Mouse (Mus musculus) CH12.LX (cell line): ENCODE data around the gene Selenow. TPM values are rescaled to one million over a fixed set of nuclear protein-coding genes. Genes with fewer than 3 reads are reported as not detected.
A peak's percentile ranks its signal among the peaks of the same experiment; 100 is the strongest.

ENCODE experiments used
- DNase-seq: peaks from one replicate; pipeline ENCODE4 v3.0.0-alpha.2; 2013; ENCODE audit errors: extremely low read depth
- H3K27ac ChIP-seq: 2 replicates; pipeline ENCODE4 v1.5.1; 2012; ENCODE audit warnings: low read depth, mild to moderate bottlenecking, control low read depth, moderate library complexity; ENCODE audit not compliant: insufficient read depth
- H3K27me3 ChIP-seq: replicated peaks from 2 replicates; pipeline ENCODE3; 2012; ENCODE audit warnings: inconsistent platforms
- H3K36me3 ChIP-seq, 2 experiments: replicated peaks in 1 of 2; 2 replicates each; pipeline versions ENCODE3 to v1.6.1; 2012; ENCODE audit warnings: inconsistent platforms in 1 of 2, low read length in 1 of 2, mild to moderate bottlenecking in 1 of 2, mixed read lengths in 1 of 2, moderate library complexity in 1 of 2; ENCODE audit not compliant: control insufficient read depth in 1 of 2, insufficient read depth in 1 of 2
- H3K4me1 ChIP-seq, 2 experiments: 2 replicates each; pipeline ENCODE4 v1.6.1; 2012; ENCODE audit warnings: inconsistent platforms in 1 of 2, moderate library complexity in 1 of 2; ENCODE audit not compliant: insufficient read depth in 2 of 2, control insufficient read depth in 1 of 2
- H3K4me2 ChIP-seq: 2 replicates; pipeline ENCODE4 v1.6.1; 2012; ENCODE audit warnings: low read depth, mild to moderate bottlenecking, control low read depth; ENCODE audit not compliant: poor library complexity, insufficient read depth, severe bottlenecking
- H3K4me3 ChIP-seq, 3 experiments: fragments of 150-350 bp in 1 of 3; sonication (generic) in 1 of 3; replicated peaks in 1 of 3; 2 replicates each; pipeline versions ENCODE3 to v1.5.1; 2011 to 2012; ENCODE audit warnings: low read depth in 2 of 3, low read length in 2 of 3, mild to moderate bottlenecking in 2 of 3, moderate library complexity in 2 of 3, control low read depth in 1 of 3, improper control_type of control experiment in 1 of 3, inconsistent platforms in 1 of 3, mixed read lengths in 1 of 3; ENCODE audit not compliant: poor library complexity in 1 of 3
- H3K79me2 ChIP-seq: replicated peaks from 2 replicates; pipeline ENCODE4 v1.6.1; 2012; ENCODE audit warnings: mild to moderate bottlenecking, moderate library complexity; ENCODE audit not compliant: control insufficient read depth, poor library complexity, insufficient read depth, severe bottlenecking; ENCODE audit errors: extremely low read depth
- H3K9ac ChIP-seq: 2 replicates; pipeline ENCODE4 v1.6.1; 2012; ENCODE audit warnings: low read depth, mild to moderate bottlenecking, control low read depth, moderate library complexity; ENCODE audit not compliant: insufficient read depth
- H3K9me3 ChIP-seq: replicated peaks from 2 replicates; pipeline ENCODE3; 2012; ENCODE audit warnings: low read length, inconsistent platforms, mixed read lengths
- BHLHE40 ChIP-seq: IDR thresholded peaks from 2 replicates; pipeline ENCODE4 v1.6.1; 2011; ENCODE audit warnings: mild to moderate bottlenecking, low read depth, low read length, improper control_type of control experiment
- CHD1 ChIP-seq: IDR thresholded peaks from 2 replicates; pipeline ENCODE4 v1.6.1; 2012; ENCODE audit warnings: low read depth, low read length, improper control_type of control experiment, inconsistent platforms
- CTCF ChIP-seq, 2 experiments: IDR thresholded peaks in 1 of 2; conservative IDR thresholded peaks in 1 of 2; 2 replicates each; pipeline ENCODE4 v1.5.1; 2011 to 2012; ENCODE audit warnings: low read depth in 2 of 2, low read length in 2 of 2, improper control_type of control experiment in 1 of 2, inconsistent platforms in 1 of 2, mild to moderate bottlenecking in 1 of 2, moderate library complexity in 1 of 2
- ELF1 ChIP-seq: IDR thresholded peaks from 2 replicates; pipeline ENCODE4 v1.6.1; 2014; ENCODE audit warnings: low read depth, mild to moderate bottlenecking, inconsistent platforms, low read length, improper control_type of control experiment
- EP300 ChIP-seq: IDR thresholded peaks from 2 replicates; pipeline ENCODE4 v1.6.1; 2011; ENCODE audit warnings: low read length, improper control_type of control experiment
- GABPA ChIP-seq: IDR thresholded peaks from 2 replicates; pipeline ENCODE4 v1.6.1; 2012; ENCODE audit warnings: low read depth, low read length, improper control_type of control experiment, inconsistent platforms; ENCODE audit not compliant: insufficient replicate concordance
- HCFC1 ChIP-seq: IDR thresholded peaks from 2 replicates; pipeline ENCODE4 v1.6.1; 2012; ENCODE audit warnings: low read depth, mild to moderate bottlenecking, inconsistent platforms, low read length, improper control_type of control experiment
- IRF4 ChIP-seq: IDR thresholded peaks from 2 replicates; pipeline ENCODE4 v1.6.1; 2014; ENCODE audit warnings: low read depth, mild to moderate bottlenecking, inconsistent platforms, low read length, improper control_type of control experiment
- KAT2A ChIP-seq: IDR thresholded peaks from 2 replicates; pipeline ENCODE4 v1.6.1; 2012; ENCODE audit warnings: low read length, improper control_type of control experiment, inconsistent platforms; ENCODE audit not compliant: insufficient replicate concordance
- MAX ChIP-seq: IDR thresholded peaks from 2 replicates; pipeline ENCODE4 v1.6.1; 2011; ENCODE audit warnings: low read length, improper control_type of control experiment
- MAZ ChIP-seq: IDR thresholded peaks from 2 replicates; pipeline ENCODE4 v1.6.1; 2012; ENCODE audit warnings: low read depth, mild to moderate bottlenecking, inconsistent platforms, low read length, improper control_type of control experiment, moderate library complexity
- MEF2A ChIP-seq: IDR thresholded peaks from 2 replicates; pipeline ENCODE4 v1.6.1; 2014; ENCODE audit warnings: low read depth, mild to moderate bottlenecking, inconsistent platforms, low read length, improper control_type of control experiment, borderline replicate concordance
- MYC ChIP-seq: IDR thresholded peaks from 2 replicates; pipeline ENCODE4 v1.6.1; 2011; ENCODE audit warnings: low read depth, mild to moderate bottlenecking, improper control_type of control experiment, low read length
- NELFE ChIP-seq: IDR thresholded peaks from 2 replicates; pipeline ENCODE4 v1.6.1; 2011; ENCODE audit warnings: low read depth, low read length, improper control_type of control experiment
- PAX5 ChIP-seq: IDR thresholded peaks from 2 replicates; pipeline ENCODE4 v1.6.1; 2012; ENCODE audit warnings: low read length, inconsistent platforms, mixed read lengths
- POLR2A ChIP-seq: IDR thresholded peaks from 2 replicates; pipeline ENCODE4 v1.6.1; 2011; ENCODE audit warnings: low read depth, mild to moderate bottlenecking, improper control_type of control experiment, low read length
- RAD21 ChIP-seq: IDR thresholded peaks from 2 replicates; pipeline ENCODE4 v1.6.1; 2011; ENCODE audit warnings: low read depth, mild to moderate bottlenecking, low read length, improper control_type of control experiment, moderate library complexity
- SIN3A ChIP-seq: IDR thresholded peaks from 2 replicates; pipeline ENCODE4 v1.6.1; 2012; ENCODE audit warnings: low read length, improper control_type of control experiment, inconsistent platforms
- SMC3 ChIP-seq: IDR thresholded peaks from 2 replicates; pipeline ENCODE4 v1.6.1; 2011; ENCODE audit warnings: low read depth, low read length, improper control_type of control experiment
- TBP ChIP-seq: conservative IDR thresholded peaks from 2 replicates; pipeline ENCODE4 v1.6.1; 2011; ENCODE audit warnings: low read depth, low read length, improper control_type of control experiment
- TCF12 ChIP-seq: IDR thresholded peaks from 2 replicates; pipeline ENCODE4 v1.6.1; 2014; ENCODE audit warnings: low read depth, mild to moderate bottlenecking, inconsistent platforms, low read length, improper control_type of control experiment
- ZC3H11A ChIP-seq: IDR thresholded peaks from 2 replicates; pipeline ENCODE4 v1.6.1; 2012; ENCODE audit warnings: low read depth, mild to moderate bottlenecking, inconsistent platforms, low read length, improper control_type of control experiment
- ZKSCAN1 ChIP-seq: IDR thresholded peaks from 2 replicates; pipeline ENCODE4 v1.6.1; 2012; ENCODE audit warnings: low read depth, inconsistent platforms, low read length, improper control_type of control experiment, borderline replicate concordance
- ZMIZ1 ChIP-seq: IDR thresholded peaks from 2 replicates; pipeline ENCODE4 v1.6.1; 2012; ENCODE audit warnings: low read depth, mild to moderate bottlenecking, inconsistent platforms, low read length, improper control_type of control experiment
- dilution Hi-C: fragments of 300-500 bp; cut with MboI; formaldehyde crosslinking; loops from 2 replicates; pipeline ENCODE4 v1.14.3; 2020; ENCODE audit warnings: low sequenced_read_pairs; ENCODE audit not compliant: extremely low pct_unique_long_range_greater_than_20kb, extremely low pct_ligation_motif_present
- in situ Hi-C: fragments of 300-500 bp; cut with MboI; formaldehyde crosslinking; loops from 3 replicates; pipeline ENCODE4 v1.14.3; 2019; ENCODE audit warnings: low sequenced_read_pairs, low pct_ligation_motif_present, low pct_unique_long_range_greater_than_20kb, mixed read lengths
- polyA plus RNA-seq: library from polyadenylated mRNA; unstranded; fragments of >175 nt; gene quantifications from 2 replicates; pipeline ENCODE4 v1.2.1, GENCODE M21; 2012; ENCODE audit warnings: low read depth; ENCODE audit not compliant: insufficient read length
- total RNA-seq, 2 experiments: library from RNA; depleted of rRNA; stranded (reverse); fragments of 300-350 nt in 1 of 2; fragments of >200 nt in 1 of 2; gene quantifications; 2 replicates each; pipeline ENCODE4 v1.2.3; 2012 to 2014

Selenow gene
- total and polyA plus RNA-seq, 3 experiments: 44.9 to 257 (median 65.2) TPM

DNA sequence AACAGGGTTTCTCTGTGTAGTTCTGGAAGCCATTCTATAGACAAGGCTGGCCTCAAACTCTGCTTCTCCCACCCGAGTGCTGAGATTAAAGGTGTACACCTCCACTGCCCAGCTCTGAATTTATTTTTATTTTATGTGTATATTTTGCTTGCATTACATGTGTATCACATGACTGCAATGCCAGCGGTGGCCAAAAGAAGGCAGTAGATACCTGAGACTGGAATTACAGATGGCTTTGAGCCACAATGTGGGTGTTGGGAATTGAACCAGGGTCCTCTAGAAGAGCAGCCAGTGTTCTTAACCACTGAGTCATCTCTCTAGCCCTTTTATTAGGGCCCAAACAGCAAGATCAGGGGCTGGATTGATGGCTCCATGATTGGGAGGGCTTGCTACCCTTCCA, 8.3 kb upstream of the Selenow start:
- H3K79me2 ChIP-seq: no peaks in the 10 kb centered on the region
- no peaks in the 10 kb centered on the region for H3K27me3 ChIP-seq
- in situ Hi-C loops: loop anchor here (25.0 kb wide), 1 partner anchor 857 kb away; the partner anchor contains the start of gene Slc1a5
- no peaks in the 10 kb centered on the region for H3K9me3 ChIP-seq
- no peak for DNase-seq
- TF ChIP-seq CTCF (conservative IDR thresholded peaks at IDR 0.05 in 1 of 2, IDR thresholded peaks at IDR 0.05 in 1 of 2; ENCODE audit: low read depth in 2 of 2, low read length in 2 of 2): peak; percentile 18 to 50; a peak in 2 of 4 replicates
- peak; percentile 32 for TF ChIP-seq RAD21
- 0 out of 2 replicates have a peak, but pooled peaks have one; percentile 4 for TF ChIP-seq SIN3A
- no peak for TF ChIP-seq ZMIZ1
- H3K4me3 ChIP-seq: no peak overlapping the region
- H3K9ac ChIP-seq: no peak overlapping the region
- peaks cover 0 to 8% of the 10 kb centered on the region in 2 experiments for H3K36me3 ChIP-seq
- H3K4me1 ChIP-seq: peaks cover 0 to 4% of the 10 kb centered on the region in 2 experiments; a peak in 1 of 4 replicates
- no peak overlapping the region for H3K4me2 ChIP-seq
- dilution Hi-C loops: no loop called here
- no peak overlapping the region for H3K27ac ChIP-seq

DNA sequence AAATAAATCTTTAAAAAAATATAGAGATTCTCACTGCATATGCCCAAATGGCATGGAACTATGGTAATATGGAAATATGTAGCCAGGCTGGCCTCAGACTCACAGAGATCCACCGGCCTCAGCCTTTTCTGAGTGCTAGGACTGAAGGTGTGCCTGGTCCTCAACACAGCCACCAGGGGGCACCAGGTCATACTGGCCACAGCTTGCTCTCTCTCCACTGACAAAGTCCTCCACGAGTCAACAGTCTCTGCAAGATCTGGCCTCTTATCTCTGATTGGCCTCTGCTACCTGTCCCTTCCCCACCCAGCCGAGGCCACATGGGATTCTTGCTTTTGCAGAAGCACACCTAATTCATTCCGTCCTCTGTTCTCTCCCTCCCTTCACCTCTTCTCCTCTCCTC, 7.7 kb upstream of the Selenow start:
- no peaks in the 10 kb centered on the region for H3K27me3 ChIP-seq
- peak; percentile 73 for DNase-seq
- dilution Hi-C loops (no loop called here), in situ Hi-C loops (loop anchor here (25.0 kb wide), 1 partner anchor 857 kb away; the partner anchor contains the start of gene Slc1a5)
- no peak overlapping the region for H3K9ac ChIP-seq
- TF ChIP-seq ELF1 (no peak), GABPA (no peak), KAT2A (no peak), BHLHE40 (no peak), SIN3A (no peak), ZC3H11A (no peak), HCFC1 (no peak), RAD21 (peak; percentile 57), ZKSCAN1 (no peak), PAX5 (no peak), MAX (peak; percentile 44; the same call in 1 of the 2 replicates), SMC3 (peak; percentile 78), CHD1 (no peak), MYC (peak; percentile 62; the same call in 1 of the 2 replicates), NELFE (no peak), ZMIZ1 (no peak), TBP (no peak), CTCF (conservative IDR thresholded peaks at IDR 0.05 in 1 of 2, IDR thresholded peaks at IDR 0.05 in 1 of 2; ENCODE audit: low read depth in 2 of 2, low read length in 2 of 2) (peak; percentile 44 to 85), EP300 (no peak), POLR2A (no peak), MEF2A (no peak), IRF4 (0 out of 2 replicates have a peak, but pooled peaks have one; percentile 9), MAZ (no peak), TCF12 (no peak)
- H3K79me2 ChIP-seq: no peaks in the 10 kb centered on the region
- H3K4me2 ChIP-seq: no peak overlapping the region
- peaks cover 0 to 4% of the 10 kb centered on the region in 2 experiments; a peak in 1 of 4 replicates for H3K4me1 ChIP-seq
- no peak overlapping the region for H3K4me3 ChIP-seq
- no peaks in the 10 kb centered on the region for H3K9me3 ChIP-seq
- peaks cover 0 to 3% of the 10 kb centered on the region in 2 experiments for H3K36me3 ChIP-seq
- no peak overlapping the region for H3K27ac ChIP-seq
